Mouse (Mus musculus): ENCODE data around the gene Fbxl17. TPM values are rescaled to one million over a fixed set of nuclear protein-coding genes. Genes with fewer than 3 reads are reported as not detected.

The Fbxl17 gene
- polyA plus RNA-seq, 1 experiment from 2014 or later = 3.7 TPM

DNA sequence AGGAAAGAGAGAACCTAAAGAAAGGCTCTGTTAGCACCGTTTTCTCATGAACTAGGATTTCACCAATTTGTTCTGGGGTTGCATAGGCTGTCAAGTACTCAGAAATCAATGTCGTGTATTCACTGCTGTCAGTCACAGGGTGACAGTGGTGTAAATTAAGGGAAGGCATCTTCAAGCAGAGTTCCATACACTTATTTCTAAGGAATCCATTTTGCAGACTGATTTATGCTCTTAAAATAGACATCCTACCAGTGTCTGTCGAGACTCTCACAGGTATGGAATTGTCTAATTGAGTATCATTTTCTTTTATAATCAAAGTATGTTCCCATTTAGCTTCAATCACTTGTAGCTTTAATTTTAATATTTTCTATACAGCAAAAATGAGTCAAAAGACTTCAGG, 189.8 kb downstream of the Fbxl17 start:
- no peak for DNase-seq (ENCODE audit: low spot score)
- H3K4me1 ChIP-seq = no peaks in the 10 kb centered on the region
- H3K27me3 ChIP-seq (ENCODE audit: low read depth, poor library complexity, severe bottlenecking) = no peaks in the 10 kb centered on the region
- no peak overlapping the region for H3K4me3 ChIP-seq
- no peak overlapping the region for H3K27ac ChIP-seq (replicated peaks)
- H3K36me3 ChIP-seq = no peaks in the 10 kb centered on the region; the same call in 1 of the 2 replicates
- 88% methylated on average over 3 of the region's 3 CpGs for WGBS
- no peaks in the 10 kb centered on the region; the same call in 1 of the 2 replicates for H3K9me3 ChIP-seq (replicated peaks)

DNA sequence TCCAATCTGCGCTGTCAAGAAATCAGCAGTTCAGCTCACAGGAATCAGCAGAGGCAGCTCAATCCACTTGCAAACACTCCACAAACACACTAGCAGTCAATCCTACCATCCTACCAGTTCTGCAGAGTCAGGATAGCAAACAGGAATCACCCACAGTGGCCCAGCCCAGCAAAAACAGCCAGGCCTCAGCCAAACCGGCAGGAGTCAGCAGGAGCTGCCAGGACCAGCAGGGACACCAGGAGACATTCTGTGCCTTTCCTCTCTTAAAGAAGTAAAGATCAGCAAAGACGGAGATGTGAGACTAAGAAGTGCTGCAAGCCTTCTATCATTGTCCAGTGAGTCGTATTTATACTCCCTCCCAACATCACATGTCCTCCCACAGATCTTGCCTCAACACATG, 196.0 kb downstream of the Fbxl17 start:
- Histone ChIP-seq H3K4me1 (peaks cover 22% of the 10 kb centered on the region), H3K27me3 (ENCODE audit: low read depth, poor library complexity, severe bottlenecking) (no peaks in the 10 kb centered on the region), H3K4me3 (no peak overlapping the region), H3K36me3 (no peaks in the 10 kb centered on the region), H3K9me3 (replicated peaks) (no peaks in the 10 kb centered on the region), H3K27ac (replicated peaks) (peak overlapping the region; percentile 65)
- DNase-seq (ENCODE audit: low spot score) = no peak
- 51% methylated on average over 4 of the region's 4 CpGs for WGBS

DNA sequence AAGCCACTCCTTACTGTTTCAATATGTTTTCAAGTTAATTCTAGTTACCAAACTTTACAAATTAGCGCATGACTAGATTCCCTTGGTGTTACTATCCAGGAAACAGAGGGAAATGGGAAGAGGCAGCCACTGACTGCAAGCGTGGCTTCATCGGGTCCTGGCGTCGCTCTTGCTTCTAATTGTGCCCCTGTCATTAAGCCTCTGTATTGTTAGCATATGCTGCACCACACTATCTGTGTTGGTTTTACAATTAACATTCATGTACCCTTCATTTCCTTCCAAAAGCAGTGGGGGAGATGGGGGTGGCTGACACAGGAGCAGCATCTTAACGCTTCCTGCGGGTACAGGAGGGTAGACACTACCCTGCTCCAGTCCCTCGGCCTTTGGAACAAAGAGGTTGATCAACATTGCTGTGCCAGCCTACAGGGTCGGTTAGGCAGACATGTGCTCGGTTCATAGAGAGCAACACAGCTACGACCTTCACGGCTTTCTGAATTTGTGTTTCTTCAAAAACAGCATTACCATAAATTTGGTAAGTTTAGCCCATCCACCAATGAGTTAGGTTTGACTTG, 197.9 kb downstream of the Fbxl17 start:
- Histone ChIP-seq H3K27ac (replicated peaks) (no peak overlapping the region), H3K4me1 (peaks cover 22% of the 10 kb centered on the region), H3K27me3 (ENCODE audit: low read depth, poor library complexity, severe bottlenecking) (no peaks in the 10 kb centered on the region), H3K4me3 (no peak overlapping the region), H3K36me3 (no peaks in the 10 kb centered on the region), H3K9me3 (replicated peaks) (no peaks in the 10 kb centered on the region; the same call in 1 of the 2 replicates)
- no peak for DNase-seq (ENCODE audit: low spot score)
- WGBS = 57% methylated on average over 12 of the region's 12 CpGs

DNA sequence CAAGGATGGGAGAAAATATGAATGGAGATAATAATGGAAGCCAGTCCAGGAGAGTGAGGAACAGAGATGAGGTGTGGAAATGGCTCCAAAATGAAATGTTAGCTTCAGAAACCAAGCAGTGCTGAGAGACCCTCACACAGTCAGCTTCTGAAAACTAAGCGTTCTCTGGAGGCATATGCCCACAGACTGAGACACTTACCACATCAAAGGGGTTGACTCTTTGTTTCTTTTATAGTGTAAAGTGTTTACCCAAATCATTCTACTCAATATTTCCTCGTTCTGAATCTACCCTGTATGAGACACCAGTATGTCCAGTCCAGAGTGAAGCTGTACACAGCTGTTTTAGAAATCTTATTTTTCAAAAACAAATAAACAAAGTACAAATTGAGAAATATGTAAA, 204.3 kb downstream of the Fbxl17 start:
- Histone ChIP-seq H3K4me1 (peaks cover 26% of the 10 kb centered on the region), H3K27ac (replicated peaks) (peak overlapping the region; percentile 46; the same call in 1 of the 2 replicates), H3K27me3 (ENCODE audit: low read depth, poor library complexity, severe bottlenecking) (no peaks in the 10 kb centered on the region), H3K4me3 (no peak overlapping the region), H3K9me3 (replicated peaks) (no peaks in the 10 kb centered on the region; the same call in 1 of the 2 replicates), H3K36me3 (no peaks in the 10 kb centered on the region)
- 61% methylated on average over 2 of the region's 2 CpGs for WGBS
- DNase-seq (ENCODE audit: low spot score) = no peak

DNA sequence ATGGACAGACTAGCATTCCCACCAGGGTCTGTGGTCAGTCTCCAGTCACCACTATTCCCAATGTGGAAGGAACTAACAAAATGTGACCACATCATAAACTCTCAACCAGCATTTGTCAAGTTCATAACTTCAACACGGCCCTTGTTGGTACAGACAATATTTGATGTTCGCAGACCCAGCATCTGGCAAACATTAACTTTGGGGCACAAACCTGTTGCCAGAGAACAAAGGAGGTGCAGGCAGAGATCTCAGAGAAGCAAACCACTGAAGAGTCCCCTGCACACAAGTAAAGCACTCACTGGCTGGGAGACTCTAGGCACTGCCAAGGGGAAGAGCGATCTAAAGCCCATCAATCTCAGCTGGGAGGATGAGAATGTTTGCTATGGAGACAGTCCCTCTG, 204.9 kb downstream of the Fbxl17 start:
- H3K9me3 ChIP-seq (replicated peaks) = no peaks in the 10 kb centered on the region; the same call in 1 of the 2 replicates
- H3K36me3 ChIP-seq = no peaks in the 10 kb centered on the region
- H3K4me3 ChIP-seq = no peak overlapping the region
- peak overlapping the region; percentile 46 for H3K27ac ChIP-seq (replicated peaks)
- DNase-seq (ENCODE audit: low spot score) = no peak
- 71% methylated on average over 3 of the region's 3 CpGs for WGBS
- peaks cover 26% of the 10 kb centered on the region for H3K4me1 ChIP-seq
- no peaks in the 10 kb centered on the region for H3K27me3 ChIP-seq (ENCODE audit: low read depth, poor library complexity, severe bottlenecking)

DNA sequence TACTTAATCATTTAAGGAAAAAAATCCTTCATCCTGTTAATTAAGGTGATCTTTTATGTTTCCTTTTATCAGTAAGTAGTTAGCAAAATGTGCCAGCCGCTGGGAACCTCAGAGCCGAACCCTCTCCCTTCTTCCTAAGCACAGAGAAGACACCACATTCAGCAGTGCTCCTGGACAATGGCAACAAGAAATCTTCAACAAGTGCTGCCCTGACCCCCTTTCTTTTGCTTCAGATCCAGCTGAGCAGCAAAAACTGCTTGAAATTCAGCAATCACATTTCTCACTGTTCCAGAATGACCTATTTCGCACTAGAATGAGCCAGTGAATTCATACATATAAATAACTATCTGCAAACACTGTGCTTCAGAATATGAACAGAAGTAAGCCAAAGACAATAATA, 205.8 kb downstream of the Fbxl17 start:
- DNase-seq (ENCODE audit: low spot score) = no peak
- no peaks in the 10 kb centered on the region for H3K36me3 ChIP-seq
- H3K4me3 ChIP-seq = no peak overlapping the region
- 33% methylated on average over 3 of the region's 3 CpGs for WGBS
- H3K27me3 ChIP-seq (ENCODE audit: low read depth, poor library complexity, severe bottlenecking) = no peaks in the 10 kb centered on the region
- H3K4me1 ChIP-seq = peaks cover 30% of the 10 kb centered on the region
- no peaks in the 10 kb centered on the region; the same call in 1 of the 2 replicates for H3K9me3 ChIP-seq (replicated peaks)
- no peak overlapping the region for H3K27ac ChIP-seq (replicated peaks)

DNA sequence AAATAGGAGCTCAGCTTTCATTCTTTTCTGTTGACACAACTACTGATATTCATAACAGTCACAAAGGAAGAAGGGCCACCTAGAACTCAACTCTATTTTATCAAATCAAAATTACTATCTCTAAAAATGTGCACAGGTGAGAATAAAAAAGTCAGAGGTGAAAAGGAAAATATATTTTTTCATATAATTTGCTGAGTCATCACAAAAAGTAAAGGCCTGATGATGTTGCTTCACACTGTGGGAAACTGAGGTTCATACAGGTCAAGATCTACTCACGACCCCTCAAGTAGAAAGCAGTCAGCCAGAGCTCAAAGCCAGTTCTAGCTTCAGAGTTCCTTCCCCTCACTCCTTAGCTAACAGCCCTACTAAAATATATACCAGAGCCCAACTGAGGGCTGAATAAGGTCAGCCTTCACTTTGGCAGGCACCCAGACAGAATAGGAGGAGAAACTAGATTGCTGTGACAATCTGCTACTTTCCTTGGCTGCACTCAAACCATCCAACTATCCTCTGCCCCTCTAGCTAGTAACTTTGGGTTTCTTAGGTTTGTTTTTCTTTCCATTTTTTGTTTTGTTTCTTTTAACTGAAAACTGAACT, 210.4 kb downstream of the Fbxl17 start:
- WGBS = 91% methylated on average over 1 of the region's 1 CpGs

DNA sequence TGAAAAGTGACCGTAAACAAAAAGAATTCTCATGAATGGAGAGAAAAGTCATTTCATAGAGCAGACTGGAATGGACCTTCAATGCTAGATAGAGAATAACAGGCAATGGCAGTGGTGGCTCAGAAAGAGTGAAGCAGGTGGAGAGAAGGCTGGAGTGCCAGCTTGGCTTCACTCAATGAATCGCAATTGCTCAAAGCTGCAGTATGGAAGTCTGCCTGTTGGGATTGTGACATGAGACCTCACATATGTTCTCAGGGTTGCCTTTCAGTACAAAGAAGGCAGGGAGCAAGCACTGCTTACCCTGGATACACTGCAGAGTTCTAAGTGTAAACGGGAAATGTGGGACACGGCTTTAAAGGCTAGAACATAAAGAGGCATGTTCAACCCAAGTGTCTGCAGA, 211.0 kb downstream of the Fbxl17 start:
- 92% methylated on average over 4 of the region's 4 CpGs for WGBS
- no peak overlapping the region for H3K4me3 ChIP-seq
- peaks cover 20% of the 10 kb centered on the region for H3K4me1 ChIP-seq
- no peak overlapping the region for H3K27ac ChIP-seq (replicated peaks)
- H3K9me3 ChIP-seq (replicated peaks) = no peaks in the 10 kb centered on the region
- H3K27me3 ChIP-seq (ENCODE audit: low read depth, poor library complexity, severe bottlenecking) = no peaks in the 10 kb centered on the region
- DNase-seq (ENCODE audit: low spot score) = no peak
- H3K36me3 ChIP-seq = no peaks in the 10 kb centered on the region

More for the DNA sequence above, 210.4 kb downstream of the Fbxl17 start:
- Histone ChIP-seq H3K27me3 (ENCODE audit: low read depth, poor library complexity, severe bottlenecking) (no peaks in the 10 kb centered on the region), H3K27ac (replicated peaks) (no peak overlapping the region), H3K4me3 (no peak overlapping the region), H3K36me3 (no peaks in the 10 kb centered on the region), H3K4me1 (peaks cover 25% of the 10 kb centered on the region), H3K9me3 (replicated peaks) (no peaks in the 10 kb centered on the region)
- DNase-seq (ENCODE audit: low spot score) = no peak

DNA sequence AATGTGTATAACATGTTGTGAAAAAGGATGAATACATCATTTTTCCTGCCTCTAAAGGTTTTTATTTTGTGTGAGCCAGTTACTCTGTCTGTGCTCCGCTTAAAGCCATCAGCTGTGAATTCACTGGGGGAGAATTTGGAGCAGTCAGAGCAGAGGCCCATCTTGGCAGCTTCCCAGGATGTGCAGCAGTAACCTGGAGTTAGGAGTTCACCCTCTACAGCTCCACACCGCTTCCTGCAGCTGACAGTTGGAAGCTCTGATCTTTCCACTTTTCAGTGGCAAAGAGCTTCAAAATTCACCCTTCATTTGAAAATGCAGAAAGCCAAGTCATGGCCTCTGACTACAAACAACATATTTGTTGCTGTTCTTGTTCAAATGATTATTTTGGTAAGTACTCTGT, 212.4 kb downstream of the Fbxl17 start:
- Histone ChIP-seq H3K36me3 (no peaks in the 10 kb centered on the region), H3K27ac (replicated peaks) (no peak overlapping the region), H3K4me3 (no peak overlapping the region), H3K4me1 (peaks cover 10% of the 10 kb centered on the region), H3K9me3 (replicated peaks) (no peaks in the 10 kb centered on the region), H3K27me3 (ENCODE audit: low read depth, poor library complexity, severe bottlenecking) (no peaks in the 10 kb centered on the region)
- 87% methylated on average over 2 of the region's 2 CpGs for WGBS
- DNase-seq (ENCODE audit: low spot score) = no peak

DNA sequence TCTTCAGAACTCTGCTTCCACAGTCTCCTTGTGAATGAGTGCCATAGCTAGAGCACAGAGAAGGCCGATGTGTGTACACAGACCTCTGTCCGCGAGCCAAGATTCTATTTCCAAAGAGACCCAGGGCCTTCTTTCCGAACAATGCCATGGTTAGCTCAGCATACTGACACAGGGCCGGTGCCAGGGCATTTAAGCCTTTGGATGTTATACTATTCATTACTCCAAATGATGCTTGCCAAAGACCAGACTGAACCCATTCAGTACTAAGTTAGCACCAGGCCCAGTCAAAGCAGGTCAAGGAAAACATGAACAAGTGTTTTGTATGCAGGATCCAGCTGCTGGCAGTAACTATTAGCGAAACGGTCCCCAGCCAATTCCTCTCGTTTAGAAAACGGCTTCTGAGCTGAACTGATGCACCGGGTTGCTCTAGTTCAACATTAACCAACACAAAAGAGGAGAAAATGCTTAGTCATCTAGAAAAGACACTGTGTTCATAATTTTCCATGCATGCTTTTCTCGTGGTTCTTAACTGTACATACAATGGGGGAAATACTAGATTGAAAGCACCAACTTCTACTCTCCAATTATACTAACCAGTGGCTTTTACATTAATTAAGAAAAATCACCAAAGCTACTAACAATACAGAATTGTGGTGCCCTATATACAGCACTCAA, 214.4 kb downstream of the Fbxl17 start:
- no peak overlapping the region for H3K27ac ChIP-seq (replicated peaks)
- no peaks in the 10 kb centered on the region for H3K9me3 ChIP-seq (replicated peaks)
- no peak for DNase-seq (ENCODE audit: low spot score)
- no peak overlapping the region for H3K4me3 ChIP-seq
- WGBS = 76% methylated on average over 11 of the region's 11 CpGs
- no peaks in the 10 kb centered on the region for H3K27me3 ChIP-seq (ENCODE audit: low read depth, poor library complexity, severe bottlenecking)
- H3K4me1 ChIP-seq = peaks cover 13% of the 10 kb centered on the region
- H3K36me3 ChIP-seq = no peaks in the 10 kb centered on the region

DNA sequence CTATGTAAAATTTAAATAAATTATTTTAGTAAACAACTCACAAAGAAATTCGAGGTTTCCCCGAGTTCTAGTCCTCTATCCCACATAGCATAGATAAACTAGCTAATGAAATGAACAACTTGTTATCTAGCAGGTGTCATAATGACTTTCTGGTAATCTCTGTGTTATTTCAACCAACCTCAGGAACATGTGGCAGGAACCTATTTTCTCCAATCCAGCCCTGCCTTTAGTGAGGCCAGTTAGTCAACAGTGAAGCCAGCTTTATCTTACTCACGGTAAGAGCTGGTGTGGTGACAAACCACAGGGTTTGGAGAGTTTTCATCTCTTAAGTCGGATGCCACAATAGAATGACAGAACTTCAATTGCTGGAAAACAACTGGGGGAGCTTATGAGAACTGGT, 215.7 kb downstream of the Fbxl17 start:
- H3K36me3 ChIP-seq = no peaks in the 10 kb centered on the region
- 75% methylated on average over 4 of the region's 4 CpGs for WGBS
- H3K4me3 ChIP-seq = no peak overlapping the region
- H3K27me3 ChIP-seq (ENCODE audit: low read depth, poor library complexity, severe bottlenecking) = no peaks in the 10 kb centered on the region
- DNase-seq (ENCODE audit: low spot score) = no peak
- H3K9me3 ChIP-seq (replicated peaks) = no peaks in the 10 kb centered on the region
- peaks cover 9% of the 10 kb centered on the region for H3K4me1 ChIP-seq
- H3K27ac ChIP-seq (replicated peaks) = no peak overlapping the region

DNA sequence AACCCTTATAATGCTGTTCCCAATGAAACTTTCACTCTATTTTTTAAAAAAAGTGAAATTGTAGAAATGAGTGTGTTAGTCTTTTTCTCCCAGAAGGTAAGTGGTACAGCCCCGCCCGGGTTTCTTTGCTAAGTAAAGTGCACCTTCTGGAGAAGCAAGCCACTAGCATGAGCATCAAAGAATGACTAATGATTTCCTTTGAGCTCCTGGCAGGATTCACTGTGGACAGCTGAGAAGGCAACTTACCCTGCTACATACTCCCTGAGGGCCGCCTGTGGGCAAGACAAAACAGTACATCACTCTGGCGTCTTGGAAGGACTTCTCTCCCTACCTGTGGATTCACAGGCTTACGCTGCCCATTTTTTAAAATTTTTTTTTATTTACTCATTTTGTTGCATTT, 217.8 kb downstream of the Fbxl17 start:
- Histone ChIP-seq H3K9me3 (replicated peaks) (no peaks in the 10 kb centered on the region), H3K4me1 (peaks cover 9% of the 10 kb centered on the region), H3K27ac (replicated peaks) (no peak overlapping the region), H3K27me3 (ENCODE audit: low read depth, poor library complexity, severe bottlenecking) (no peaks in the 10 kb centered on the region), H3K36me3 (no peaks in the 10 kb centered on the region), H3K4me3 (no peak overlapping the region)
- no peak for DNase-seq (ENCODE audit: low spot score)
- WGBS = 86% methylated on average over 5 of the region's 5 CpGs

DNA sequence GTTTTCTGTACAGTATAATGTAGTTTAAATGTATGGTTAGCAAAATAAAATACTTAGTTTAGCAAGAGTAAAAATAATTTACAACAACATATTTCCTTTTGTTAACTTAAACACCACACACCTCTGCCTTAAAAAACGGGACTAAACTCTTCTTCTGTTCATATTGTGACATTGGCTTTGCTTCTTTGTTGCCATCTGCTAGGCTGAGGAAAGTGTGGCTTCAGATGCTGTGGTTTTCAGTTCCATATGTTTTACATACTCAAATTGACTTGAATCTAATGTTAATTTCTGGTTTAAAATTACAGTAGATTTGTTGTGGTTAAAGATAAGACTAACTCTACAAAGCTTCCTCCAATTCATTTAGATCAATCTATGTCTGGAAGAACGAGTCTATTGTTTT, 218.8 kb downstream of the Fbxl17 start:
- DNase-seq (ENCODE audit: low spot score) = no peak
- peaks cover 12% of the 10 kb centered on the region for H3K4me1 ChIP-seq
- no peak overlapping the region for H3K27ac ChIP-seq (replicated peaks)
- H3K4me3 ChIP-seq = no peak overlapping the region
- no peaks in the 10 kb centered on the region for H3K27me3 ChIP-seq (ENCODE audit: low read depth, poor library complexity, severe bottlenecking)
- no peaks in the 10 kb centered on the region for H3K36me3 ChIP-seq
- no peaks in the 10 kb centered on the region for H3K9me3 ChIP-seq (replicated peaks)
- WGBS = 88% methylated on average over 2 of the region's 2 CpGs

Data from midbrain, embryonic 10.5 days (tissue).